Mouse (Mus musculus) testis, postnatal 10 days (tissue): ENCODE results near the gene Gsta2.
"Not testable (repeated sequence)": the region's sequence is repeated elsewhere in the genome, so short reads cannot be mapped to it uniquely, and the experiment has no call there.

ENCODE experiments used
- DNase-seq: peaks from one replicate; pipeline ENCODE4 v3.0.0; 2021; ENCODE audit warnings: low spot score

The Gsta2 gene

GRCm38 (mm10) chr9:78355611-78356010 is at the start of gene Gsta2:
Gsta2 (minus strand) TSS chr9:78355788.
- DNase-seq: no peak

- no peak for DNase-seq
These were observed 46.0 kb upstream of the Gsta2 start for GRCm38 (mm10) chr9:78401596-78401995.

GRCm38 (mm10) chr9:78400570-78400969 is 45.0 kb upstream of the Gsta2 start:
- DNase-seq: no peak

GRCm38 (mm10) chr9:78396517-78396916 is 40.9 kb upstream of the Gsta2 start:
- DNase-seq: no peak

GRCm38 (mm10) chr9:78395630-78396351 is 40.2 kb upstream of the Gsta2 start, which contains the start of gene Ddx43:
Ddx43 (plus strand) TSS chr9:78395777.
- peak; percentile 82 for DNase-seq

GRCm38 (mm10) chr9:78395244-78395629 is 39.6 kb upstream of the Gsta2 start:
- no peak for DNase-seq

- no peak for DNase-seq
These were observed 39.0 kb upstream of the Gsta2 start for GRCm38 (mm10) chr9:78394602-78395001.

GRCm38 (mm10) chr9:78393741-78394140 is 38.2 kb upstream of the Gsta2 start:
- DNase-seq: no peak

- DNase-seq: no peak
These were observed 34.4 kb upstream of the Gsta2 start for GRCm38 (mm10) chr9:78389981-78390380.

- DNase-seq: no peak
These were observed 31.4 kb upstream of the Gsta2 start for GRCm38 (mm10) chr9:78386947-78387346.

GRCm38 (mm10) chr9:78385893-78386292 is 30.3 kb upstream of the Gsta2 start:
- DNase-seq: no peak

- DNase-seq: peak; percentile 44
These were observed 22.7 kb upstream of the Gsta2 start, which contains the start of gene Ooep for GRCm38 (mm10) chr9:78378113-78378785. Ooep (minus strand) TSS chr9:78378725.

- no peak for DNase-seq
These were observed 22.0 kb upstream of the Gsta2 start for GRCm38 (mm10) chr9:78377546-78377945.

GRCm38 (mm10) chr9:78375486-78375885 is 19.9 kb upstream of the Gsta2 start:
- DNase-seq: no peak

- DNase-seq: no peak
These were observed 19.3 kb upstream of the Gsta2 start for GRCm38 (mm10) chr9:78374885-78375389.

- no peak for DNase-seq
These were observed 18.8 kb upstream of the Gsta2 start for GRCm38 (mm10) chr9:78374397-78374796.

- DNase-seq: no peak
These were observed 17.4 kb upstream of the Gsta2 start for GRCm38 (mm10) chr9:78372827-78373504.

GRCm38 (mm10) chr9:78371441-78371840 is 15.9 kb upstream of the Gsta2 start:
- no peak for DNase-seq

GRCm38 (mm10) chr9:78369786-78370185 is 14.2 kb upstream of the Gsta2 start:
- no peak for DNase-seq

GRCm38 (mm10) chr9:78369349-78369748 is 13.8 kb upstream of the Gsta2 start:
- DNase-seq: no peak

- DNase-seq: no peak
These were observed 13.2 kb upstream of the Gsta2 start for GRCm38 (mm10) chr9:78368671-78369293.

GRCm38 (mm10) chr9:78367959-78368358 is 12.4 kb upstream of the Gsta2 start, which contains the start of gene Dppa5a:
Dppa5a (minus strand) TSS chr9:78368177.
- not testable (repeated sequence) for DNase-seq
